Mouse (Mus musculus) embryonic facial prominence, embryonic 13.5 days (tissue): ENCODE results near the gene Smim14. TPM values are rescaled to one million over a fixed set of nuclear protein-coding genes. Genes with fewer than 3 reads are reported as not detected.

Experiments used
- ATAC-seq: fragments of 200-750 bp; cut with Nextera tagmentation; 2 replicates; pipeline ENCODE4 v1.8.0; 2017; ENCODE audit warnings: low read depth; ENCODE audit not compliant: insufficient number of reproducible peaks, insufficient read depth, low FRiP score, low TSS enrichment
- H3K27ac ChIP-seq: fragments of 300-500 bp; sonication (generic); 2 replicates; pipeline ENCODE4 v1.5.1; 2015; ENCODE audit warnings: moderate library complexity, mild to moderate bottlenecking, inconsistent platforms
- H3K27me3 ChIP-seq: fragments of 300-500 bp; sonication (generic); 2 replicates; pipeline ENCODE4 v1.6.1; 2015; ENCODE audit warnings: mild to moderate bottlenecking, inconsistent platforms
- H3K36me3 ChIP-seq: fragments of 300-500 bp; sonication (generic); 2 replicates; pipeline ENCODE4 v1.6.1; 2015; ENCODE audit warnings: mild to moderate bottlenecking, inconsistent platforms
- H3K4me1 ChIP-seq: fragments of 300-500 bp; sonication (generic); 2 replicates; pipeline ENCODE4 v1.6.1; 2015; ENCODE audit warnings: inconsistent platforms
- H3K4me2 ChIP-seq: fragments of 300-500 bp; sonication (generic); 2 replicates; pipeline ENCODE4 v1.6.1; 2015; ENCODE audit warnings: moderate library complexity, mild to moderate bottlenecking, inconsistent platforms
- H3K4me3 ChIP-seq: fragments of 300-500 bp; sonication (generic); 2 replicates; pipeline ENCODE4 v1.5.1; 2015; ENCODE audit warnings: mild to moderate bottlenecking, inconsistent platforms
- H3K9ac ChIP-seq: fragments of 300-500 bp; sonication (generic); 2 replicates; pipeline ENCODE4 v1.6.1; 2015; ENCODE audit warnings: mild to moderate bottlenecking, inconsistent platforms
- H3K9me3 ChIP-seq: fragments of 300-500 bp; sonication (generic); 2 replicates; pipeline ENCODE4 v1.6.1; 2016; ENCODE audit warnings: inconsistent platforms
- WGBS: fragments of 180-500 bp; shearing (Covaris S2); methylation state at CpG from one replicate; pipeline ENCODE4 v1.1.7; 2015; ENCODE audit warnings: mixed read lengths; 5-methylcytosine and 5-hydroxymethylcytosine counted together
- polyA plus RNA-seq: library from polyadenylated mRNA; unstranded; fragments of >200 nt; fragmentation: Nextera tagmentation; extraction: Ambion mirVana; gene quantifications from 2 replicates; pipeline ENCODE4 v1.2.1, GENCODE M21; 2015

Smim14 gene
- polyA plus RNA-seq, result 102 and 117 TPM in 2 replicates

- H3K4me1 ChIP-seq, result peaks cover 15% of the 10 kb centered on the region
- H3K4me2 ChIP-seq, result peak within 1 kb of the TSS; percentile 67
- H3K9ac ChIP-seq, result peak within 1 kb of the TSS; percentile 94
- no peaks in the 10 kb centered on the region for H3K27me3 ChIP-seq
- peak within 1 kb of the TSS; percentile 99 for H3K27ac ChIP-seq
- H3K9me3 ChIP-seq, result no peaks in the 10 kb centered on the region
- no peaks in the 10 kb centered on the region for H3K36me3 ChIP-seq
- WGBS, result under 1% methylated on average over 66 of the region's 66 CpGs
- ATAC-seq, result peak; percentile 99
- peak within 1 kb of the TSS; percentile 94 for H3K4me3 ChIP-seq
These were observed at the start of gene Smim14, which contains the start of gene Ube2k for GRCm38 (mm10) chr5:65536751-65537419. Gene Smim14, minus strand, starts transcription at chr5:65537184. Gene Ube2k, plus strand, starts transcription at chr5:65537233.

GRCm38 (mm10) chr5:65586291-65586690 lies 49.3 kb upstream of the Smim14 start:
- H3K4me1 ChIP-seq, result no peaks in the 10 kb centered on the region
- H3K9ac ChIP-seq, result no peak overlapping the region
- H3K27ac ChIP-seq, result no peak overlapping the region
- ATAC-seq, result no peak
- H3K9me3 ChIP-seq, result no peaks in the 10 kb centered on the region
- no peaks in the 10 kb centered on the region for H3K27me3 ChIP-seq
- no peak overlapping the region for H3K4me2 ChIP-seq
- peaks cover 31% of the 10 kb centered on the region for H3K36me3 ChIP-seq
- no peak overlapping the region for H3K4me3 ChIP-seq
- whole genome bisulfite sequencing, result 92% methylated on average over 5 of the region's 5 CpGs

DNA sequence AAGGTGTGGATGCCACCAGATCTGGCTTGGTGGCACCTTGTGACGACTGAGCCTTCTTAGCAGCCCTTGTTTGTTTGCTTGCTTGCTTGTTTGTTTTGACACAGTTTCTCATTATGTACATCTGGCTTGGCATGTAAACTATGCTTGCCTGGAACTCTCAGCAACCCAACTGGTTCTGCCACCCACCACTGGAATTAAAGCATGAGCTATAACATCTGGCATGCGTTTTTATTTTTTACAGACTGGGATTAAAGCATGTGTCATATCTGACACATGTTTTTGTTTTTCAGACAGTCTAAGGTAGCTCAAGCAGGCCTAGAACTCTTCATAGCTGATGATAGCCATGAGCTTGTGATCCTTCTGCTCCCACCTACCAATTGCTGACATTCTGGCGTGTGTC lies 41.6 kb upstream of the Smim14 start:
- Histone ChIP-seq H3K9ac (no peak overlapping the region), H3K9me3 (no peaks in the 10 kb centered on the region), H3K36me3 (peaks cover 29% of the 10 kb centered on the region), H3K27ac (no peak overlapping the region), H3K4me1 (0 out of 2 replicates have a peak, but pooled peaks cover 8% of the 10 kb centered on the region), H3K27me3 (no peaks in the 10 kb centered on the region), H3K4me3 (no peak overlapping the region), H3K4me2 (no peak overlapping the region)
- no peak for ATAC-seq
- 51% methylated on average over 3 of the region's 3 CpGs for WGBS

DNA sequence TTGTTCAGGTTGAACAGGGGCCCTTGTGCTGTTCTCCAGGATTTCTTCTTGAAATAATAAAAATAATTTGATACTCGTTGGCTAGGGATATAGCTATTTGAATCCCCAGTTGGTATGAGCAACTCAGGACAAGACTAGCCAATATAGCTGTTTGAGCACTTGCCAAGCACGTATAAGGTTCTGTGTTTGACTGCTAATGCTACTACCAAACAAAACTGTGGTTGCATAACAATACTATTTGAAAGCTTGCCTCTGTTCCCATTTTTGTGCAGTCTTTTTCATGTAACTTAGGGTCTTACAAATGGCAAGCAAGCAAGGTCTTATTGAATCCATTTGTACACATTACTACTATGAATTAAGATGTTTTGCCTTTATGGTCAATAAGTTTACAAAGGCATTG lies 38.9 kb upstream of the Smim14 start:
- ATAC-seq, result no peak
- Histone ChIP-seq H3K27ac (no peak overlapping the region), H3K36me3 (peaks cover 28% of the 10 kb centered on the region), H3K9me3 (no peaks in the 10 kb centered on the region), H3K27me3 (no peaks in the 10 kb centered on the region), H3K9ac (no peak overlapping the region), H3K4me3 (no peak overlapping the region), H3K4me1 (0 out of 2 replicates have a peak, but pooled peaks cover 8% of the 10 kb centered on the region), H3K4me2 (no peak overlapping the region)
- WGBS, result 73% methylated on average over 2 of the region's 2 CpGs

DNA sequence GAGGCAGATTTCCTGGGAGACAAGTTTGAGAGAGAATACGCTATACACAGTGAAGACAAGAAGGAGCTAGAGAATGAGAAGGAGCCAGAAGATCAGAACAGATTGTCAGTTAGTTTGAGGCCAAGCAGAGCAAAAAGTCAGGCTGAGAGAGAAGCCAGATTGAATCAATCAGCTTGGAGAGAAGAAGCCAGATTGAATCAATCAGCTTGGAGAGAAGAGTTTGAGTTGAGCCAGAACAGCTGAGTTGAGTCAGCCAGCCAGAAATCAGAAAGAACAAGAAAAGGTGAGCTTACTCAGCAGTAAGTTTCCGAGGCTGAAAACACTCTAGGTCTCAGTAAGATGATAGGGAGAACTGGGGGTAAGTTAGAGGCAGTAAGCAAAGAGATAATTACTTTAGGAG lies 37.9 kb upstream of the Smim14 start:
- no peaks in the 10 kb centered on the region for H3K9me3 ChIP-seq
- WGBS, result 50% methylated on average over 2 of the region's 2 CpGs
- H3K4me3 ChIP-seq, result no peak overlapping the region
- no peak for ATAC-seq
- H3K27me3 ChIP-seq, result no peaks in the 10 kb centered on the region
- H3K36me3 ChIP-seq, result peaks cover 24% of the 10 kb centered on the region
- no peak overlapping the region for H3K9ac ChIP-seq
- H3K4me2 ChIP-seq, result no peak overlapping the region
- no peak overlapping the region for H3K27ac ChIP-seq
- 0 out of 2 replicates have a peak, but pooled peaks cover 8% of the 10 kb centered on the region for H3K4me1 ChIP-seq

- H3K4me1 ChIP-seq, result peaks cover 6% of the 10 kb centered on the region; the same call in 1 of the 2 replicates
- no peak overlapping the region for H3K4me3 ChIP-seq
- H3K36me3 ChIP-seq, result peaks cover 31% of the 10 kb centered on the region
- H3K4me2 ChIP-seq, result no peak overlapping the region
- 78% methylated on average over 2 of the region's 2 CpGs for WGBS
- H3K27me3 ChIP-seq, result no peaks in the 10 kb centered on the region
- H3K9ac ChIP-seq, result no peak overlapping the region
- no peak overlapping the region for H3K27ac ChIP-seq
- no peak for ATAC-seq
- no peaks in the 10 kb centered on the region for H3K9me3 ChIP-seq
These were observed 28.5 kb upstream of the Smim14 start for GRCm38 (mm10) chr5:65565486-65565885.

GRCm38 (mm10) chr5:65561125-65561893 lies 24.3 kb upstream of the Smim14 start:
- H3K9me3 ChIP-seq, result no peaks in the 10 kb centered on the region
- 42% methylated on average over 20 of the region's 20 CpGs for WGBS
- peaks cover 6% of the 10 kb centered on the region; the same call in 1 of the 2 replicates for H3K4me1 ChIP-seq
- no peaks in the 10 kb centered on the region for H3K27me3 ChIP-seq
- peaks cover 10% of the 10 kb centered on the region; the same call in 1 of the 2 replicates for H3K36me3 ChIP-seq
- no peak for ATAC-seq
- H3K4me2 ChIP-seq, result no peak overlapping the region
- H3K27ac ChIP-seq, result no peak overlapping the region; the same call in 1 of the 2 replicates
- H3K4me3 ChIP-seq, result no peak overlapping the region
- H3K9ac ChIP-seq, result no peak overlapping the region

GRCm38 (mm10) chr5:65557109-65557508 lies 20.1 kb upstream of the Smim14 start:
- ATAC-seq, result no peak
- Histone ChIP-seq H3K4me2 (no peak overlapping the region), H3K9me3 (no peaks in the 10 kb centered on the region), H3K27ac (no peak overlapping the region), H3K4me1 (peaks cover 6% of the 10 kb centered on the region; the same call in 1 of the 2 replicates), H3K9ac (no peak overlapping the region), H3K36me3 (peaks cover 19% of the 10 kb centered on the region; the same call in 1 of the 2 replicates), H3K27me3 (no peaks in the 10 kb centered on the region), H3K4me3 (no peak overlapping the region)

DNA sequence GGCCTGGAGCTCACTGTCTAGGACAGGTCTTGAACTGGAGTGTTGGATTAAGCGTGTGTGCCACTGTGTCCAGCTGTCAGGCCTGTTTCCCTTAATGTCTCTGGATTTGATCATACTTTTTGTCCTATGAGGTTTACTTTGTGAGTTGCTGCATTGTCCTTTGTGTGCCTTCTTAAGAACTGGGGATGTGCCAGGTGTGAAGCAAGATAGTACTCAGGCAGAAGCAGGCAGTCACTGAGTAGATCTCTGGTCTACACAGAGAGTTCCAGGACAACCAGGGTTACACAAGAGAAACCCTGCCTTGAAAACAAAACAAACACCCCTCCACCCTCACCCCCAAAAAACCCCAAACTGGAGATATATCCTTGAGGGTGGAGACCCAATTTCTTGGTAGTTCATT lies 12.7 kb upstream of the Smim14 start:
- H3K4me3 ChIP-seq, result no peak overlapping the region
- no peak overlapping the region for H3K4me2 ChIP-seq
- 100% methylated on average over 1 of the region's 1 CpGs for WGBS

DNA sequence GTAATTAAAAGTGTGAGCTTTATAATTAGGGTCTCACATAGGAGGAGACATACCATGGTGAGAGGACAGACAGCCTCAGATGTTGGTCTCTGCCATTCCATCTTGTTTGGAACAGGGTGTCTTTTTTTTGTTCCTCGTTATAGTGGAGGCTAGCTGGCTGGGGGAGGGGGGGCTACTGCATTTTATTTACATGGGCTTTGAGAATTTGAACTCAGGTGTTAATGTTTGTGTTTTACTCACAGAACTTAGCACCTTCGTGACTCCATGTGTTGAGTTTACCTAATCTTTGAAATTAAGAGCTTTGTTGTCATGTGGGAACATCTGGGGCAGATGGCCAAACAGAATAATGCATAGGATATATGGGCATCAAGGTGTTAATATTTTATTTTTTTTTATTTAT lies 7.6 kb upstream of the Smim14 start:
- Histone ChIP-seq H3K9me3 (no peaks in the 10 kb centered on the region), H3K9ac (no peak overlapping the region), H3K4me1 (peaks cover 6% of the 10 kb centered on the region; the same call in 1 of the 2 replicates), H3K27me3 (no peaks in the 10 kb centered on the region), H3K36me3 (no peaks in the 10 kb centered on the region), H3K4me3 (no peak overlapping the region), H3K4me2 (no peak overlapping the region), H3K27ac (no peak overlapping the region)
- 85% methylated on average over 2 of the region's 2 CpGs for WGBS
- ATAC-seq, result no peak

More for the DNA sequence above, 12.7 kb upstream of the Smim14 start:
- ATAC-seq, result no peak
- Histone ChIP-seq H3K27ac (no peak overlapping the region), H3K27me3 (no peaks in the 10 kb centered on the region), H3K4me1 (peaks cover 6% of the 10 kb centered on the region), H3K36me3 (peaks cover 9% of the 10 kb centered on the region; the same call in 1 of the 2 replicates), H3K9me3 (no peaks in the 10 kb centered on the region), H3K9ac (no peak overlapping the region)

GRCm38 (mm10) chr5:65543491-65543890 lies 6.5 kb upstream of the Smim14 start:
- no peaks in the 10 kb centered on the region for H3K9me3 ChIP-seq
- no peak overlapping the region for H3K4me3 ChIP-seq
- H3K4me1 ChIP-seq, result peaks cover 10% of the 10 kb centered on the region
- H3K36me3 ChIP-seq, result no peaks in the 10 kb centered on the region
- H3K27ac ChIP-seq, result no peak overlapping the region
- no peaks in the 10 kb centered on the region for H3K27me3 ChIP-seq
- 88% methylated on average over 1 of the region's 1 CpGs for WGBS
- H3K4me2 ChIP-seq, result no peak overlapping the region
- no peak overlapping the region for H3K9ac ChIP-seq
- ATAC-seq, result no peak

- ATAC-seq, result no peak
- Histone ChIP-seq H3K27me3 (no peaks in the 10 kb centered on the region), H3K4me3 (no peak overlapping the region), H3K9me3 (no peaks in the 10 kb centered on the region), H3K36me3 (no peaks in the 10 kb centered on the region), H3K9ac (no peak overlapping the region), H3K4me1 (peaks cover 10% of the 10 kb centered on the region), H3K4me2 (no peak overlapping the region), H3K27ac (no peak overlapping the region)
- 84% methylated on average over 3 of the region's 3 CpGs for whole genome bisulfite sequencing
These were observed 4.9 kb upstream of the Smim14 start for GRCm38 (mm10) chr5:65541889-65542288.
